Mouse (Mus musculus): ENCODE measurements around the gene Cdk10.
"Not testable (repeated sequence)": the region's sequence is repeated elsewhere in the genome, so short reads cannot be mapped to it uniquely, and the experiment has no call there.

Cdk10 gene

GRCm38 (mm10) chr8:123224278-123225266, at the start of gene Cdk10:
TSS of gene Cdk10 (plus strand) at chr8:123224842.
- DNase-seq (ENCODE audit: low read depth, low spot score) = peak; percentile 93

- DNase-seq (ENCODE audit: low read depth, low spot score) = no peak
These were observed 43.3 kb upstream of the Cdk10 start for GRCm38 (mm10) chr8:123181391-123181790.

GRCm38 (mm10) chr8:123185566-123186409, 38.9 kb upstream of the Cdk10 start, which contains the start of gene Dpep1:
TSS of gene Dpep1 (plus strand) at chr8:123186242.
- no peak for DNase-seq (ENCODE audit: low read depth, low spot score)

GRCm38 (mm10) chr8:123188006-123188405, 36.6 kb upstream of the Cdk10 start:
- no peak for DNase-seq (ENCODE audit: low read depth, low spot score)

DNA sequence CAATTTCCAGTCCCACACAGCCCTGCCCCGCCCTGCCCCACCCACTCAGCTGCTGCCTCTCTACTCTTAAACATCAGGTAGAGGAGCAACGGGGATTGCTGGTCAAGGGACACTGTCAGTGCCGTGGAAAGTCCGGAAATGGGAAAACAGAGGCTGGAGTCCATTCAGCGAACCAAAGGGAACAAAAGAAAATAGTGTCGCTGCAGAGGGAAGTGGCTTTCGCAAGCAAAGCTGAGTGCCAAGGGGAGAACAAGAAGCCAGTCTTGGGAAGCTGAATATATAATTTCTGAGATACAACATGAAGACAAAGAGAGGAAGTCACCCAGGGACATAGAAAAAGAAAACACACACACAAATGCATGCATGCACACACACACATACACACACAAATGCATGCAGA, 35.8 kb upstream of the Cdk10 start:
- no peak for DNase-seq (ENCODE audit: low read depth, low spot score)

DNA sequence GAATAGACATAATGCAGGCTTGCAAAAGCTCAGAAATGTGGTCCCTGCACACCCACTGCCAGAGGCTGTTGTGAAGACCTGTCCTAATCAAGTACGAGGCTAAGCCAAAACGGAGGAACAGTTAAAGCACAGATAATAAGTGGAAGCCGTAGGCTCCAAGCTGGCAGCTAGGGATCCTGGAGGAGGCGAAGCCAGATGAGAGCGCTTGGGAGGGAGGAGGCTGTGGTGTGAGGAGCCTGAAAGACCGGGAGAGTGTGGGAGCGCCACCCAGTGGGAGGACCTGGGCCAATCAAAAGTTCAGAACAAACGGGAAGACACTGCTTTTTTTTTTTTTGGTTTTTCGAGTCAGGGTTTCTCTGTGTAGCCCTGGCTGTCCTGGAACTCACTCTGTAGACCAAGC, 34.0 kb upstream of the Cdk10 start:
- DNase-seq (ENCODE audit: low read depth, low spot score) = peak; percentile 50

GRCm38 (mm10) chr8:123191908-123192307, 32.7 kb upstream of the Cdk10 start:
- no peak for DNase-seq (ENCODE audit: low read depth, low spot score)

GRCm38 (mm10) chr8:123193771-123194170, 30.9 kb upstream of the Cdk10 start:
- no peak for DNase-seq (ENCODE audit: low read depth, low spot score)

DNA sequence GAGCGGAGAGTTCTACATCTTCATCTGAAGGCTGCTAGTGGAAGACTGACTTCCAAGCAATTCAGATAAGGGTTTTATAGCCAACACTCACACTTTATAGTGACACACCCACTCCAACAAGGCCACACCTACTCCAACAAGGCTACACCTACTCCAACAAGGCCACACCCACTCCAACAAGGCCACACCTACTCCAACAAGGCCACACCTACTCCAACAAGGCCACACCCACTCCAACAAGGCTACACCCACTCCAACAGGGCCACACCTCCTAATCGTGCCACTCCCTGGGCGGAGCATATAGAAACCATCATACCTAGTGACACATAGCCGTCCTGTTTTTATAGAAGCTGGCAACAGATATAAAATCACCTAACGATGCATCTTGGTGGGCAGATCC, 27.6 kb upstream of the Cdk10 start:
- DNase-seq (ENCODE audit: low read depth, low spot score) = peak; percentile 56

DNA sequence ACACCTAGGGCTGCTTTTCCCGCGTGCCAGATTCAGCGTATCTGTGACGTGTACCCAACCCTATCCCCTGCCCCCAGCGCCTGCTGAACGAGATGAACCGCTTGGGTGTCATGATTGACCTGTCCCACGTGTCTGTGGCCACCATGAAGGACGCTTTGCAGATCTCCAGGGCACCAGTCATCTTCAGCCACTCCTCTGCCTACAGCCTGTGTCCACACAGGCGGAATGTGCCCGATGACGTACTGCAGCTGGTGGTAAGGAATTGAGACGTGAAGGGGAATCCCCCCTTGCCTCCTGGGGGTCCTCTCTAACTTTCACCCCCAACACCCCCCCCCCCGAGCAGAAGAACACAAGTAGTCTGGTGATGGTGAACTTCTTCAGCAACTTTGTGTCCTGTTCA, 24.8 kb upstream of the Cdk10 start:
- DNase-seq (ENCODE audit: low read depth, low spot score) = no peak

- DNase-seq (ENCODE audit: low read depth, low spot score) = peak; percentile 63
These were observed 22.4 kb upstream of the Cdk10 start for GRCm38 (mm10) chr8:123202288-123202687.

GRCm38 (mm10) chr8:123203571-123203970, 21.1 kb upstream of the Cdk10 start:
- no peak for DNase-seq (ENCODE audit: low read depth, low spot score)

GRCm38 (mm10) chr8:123211876-123212275, 12.8 kb upstream of the Cdk10 start:
- peak; percentile 40 for DNase-seq (ENCODE audit: low read depth, low spot score)

DNA sequence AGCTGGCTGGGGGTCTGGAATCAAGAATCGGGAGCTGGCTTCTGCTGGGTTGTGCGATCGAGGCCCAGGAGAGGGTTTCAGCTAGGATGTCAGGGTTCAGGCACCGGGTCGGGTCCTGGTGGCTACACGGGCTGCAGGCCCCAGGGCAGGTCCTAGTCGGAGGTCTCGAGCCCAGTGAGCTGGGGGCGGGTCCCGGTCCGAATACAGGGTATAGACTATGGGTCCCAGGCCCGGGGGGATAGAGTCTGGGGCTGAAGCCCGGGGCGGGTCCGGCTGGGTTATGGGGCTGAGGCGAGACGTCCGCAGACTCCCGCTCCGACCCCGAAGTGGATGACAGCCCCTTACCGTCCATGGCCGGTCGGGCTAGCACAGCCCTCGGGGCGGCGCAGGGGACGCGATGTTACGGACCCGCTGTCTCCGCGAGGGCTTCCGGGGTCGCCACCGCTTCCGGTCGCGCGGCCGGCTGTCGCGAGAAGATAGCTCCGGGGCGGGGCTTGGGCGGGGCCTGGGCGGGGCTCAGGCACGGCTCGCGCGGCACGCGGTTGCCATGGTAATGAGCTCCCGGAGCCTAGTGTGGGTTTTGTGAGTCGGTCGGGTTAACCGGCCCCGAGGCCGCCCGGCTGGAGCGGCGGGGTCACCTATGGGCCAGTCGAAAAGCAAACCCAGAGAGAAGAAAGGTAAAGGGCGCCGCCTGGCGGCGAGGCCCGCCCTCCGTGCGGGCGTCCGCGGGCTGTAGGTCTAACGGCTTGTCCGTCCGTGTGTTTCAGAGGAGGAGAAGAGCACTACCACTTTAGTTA, 12.1 kb upstream of the Cdk10 start, which contains the start of the genes Chmp1a and Spata33:
Gene Chmp1a (minus strand): TSS at position 443 of the 797 bp plus-strand sequence.
Gene Spata33 (plus strand): TSS at position 512 of the 797 bp plus-strand sequence.
- DNase-seq (ENCODE audit: low read depth, low spot score) = peak; percentile 94

DNA sequence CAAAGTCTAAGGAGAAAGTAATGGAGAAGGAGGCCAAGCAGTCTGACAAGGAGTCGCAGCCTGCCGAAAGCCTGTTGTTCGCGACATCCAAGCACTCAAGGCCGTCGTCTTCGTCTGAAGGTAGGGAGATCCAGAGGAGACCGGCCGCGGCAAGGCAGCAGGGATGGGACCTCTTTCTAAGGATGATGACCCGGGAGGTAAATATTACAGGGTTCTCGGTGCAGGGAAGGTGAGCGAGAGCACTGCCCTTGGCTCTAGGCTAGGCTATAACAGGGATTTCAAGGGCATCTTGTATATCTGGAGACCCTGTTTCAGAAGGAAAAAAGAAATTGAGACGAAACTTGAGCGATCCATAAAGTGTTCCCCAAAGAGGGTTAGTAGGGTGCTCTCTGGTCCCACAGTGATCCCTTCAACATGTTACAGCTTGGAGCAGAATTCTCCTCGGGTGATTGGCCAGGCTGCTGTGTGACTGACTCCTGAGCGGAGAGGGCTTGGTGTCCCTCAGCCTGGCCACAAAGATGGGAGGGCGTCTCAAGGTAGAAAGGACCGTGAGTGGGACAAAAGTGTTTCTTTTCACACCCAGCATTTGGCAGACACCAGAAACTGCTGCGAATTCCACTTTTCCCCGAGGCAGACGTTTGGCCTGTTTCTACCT, 11.4 kb upstream of the Cdk10 start:
- no peak for DNase-seq (ENCODE audit: low read depth, low spot score)

- no peak for DNase-seq (ENCODE audit: low read depth, low spot score)
These were observed 9.2 kb upstream of the Cdk10 start for GRCm38 (mm10) chr8:123215430-123215829.

- no peak for DNase-seq (ENCODE audit: low read depth, low spot score)
These were observed 3.7 kb upstream of the Cdk10 start for GRCm38 (mm10) chr8:123220917-123221316.

- DNase-seq (ENCODE audit: low read depth, low spot score) = no peak
These were observed 3.8 kb downstream of the Cdk10 start for GRCm38 (mm10) chr8:123228416-123228815.

- not testable (repeated sequence) for DNase-seq (ENCODE audit: low read depth, low spot score)
These were observed 5.7 kb downstream of the Cdk10 start for GRCm38 (mm10) chr8:123230326-123230725.

- DNase-seq (ENCODE audit: low read depth, low spot score) = no peak
These were observed 7.1 kb downstream of the Cdk10 start for GRCm38 (mm10) chr8:123231742-123232141.

GRCm38 (mm10) chr8:123232553-123232952, 7.9 kb downstream of the Cdk10 start:
- no peak for DNase-seq (ENCODE audit: low read depth, low spot score)

All from A20 (cell line).